Mouse (Mus musculus) lung, postnatal 10 days (tissue): ENCODE measurements around the gene Yars.

Experiments
- DNase-seq: peaks from one replicate; pipeline ENCODE4 v3.0.0; 2021

Gene Yars

DNA sequence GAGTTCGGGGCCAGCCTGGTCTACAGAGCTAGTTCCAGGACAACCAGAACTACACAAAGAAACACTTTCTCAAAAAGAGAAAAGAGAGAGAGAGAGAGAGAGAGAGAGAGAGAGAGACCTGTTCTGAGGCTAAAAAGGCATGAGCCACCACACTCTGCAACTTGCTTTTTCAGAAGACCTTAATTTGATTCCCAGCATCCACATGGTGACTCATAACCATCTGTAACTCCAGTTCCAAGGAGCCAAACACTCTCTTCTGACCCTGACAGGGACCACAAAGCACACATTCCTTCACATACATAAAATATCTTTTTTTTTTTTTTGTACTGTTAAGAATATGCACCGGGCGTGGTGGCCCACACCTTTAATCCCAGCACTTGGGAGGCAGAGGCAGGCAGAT, 65.0 kb downstream of the Yars start:
- DNase-seq, result no peak

- DNase-seq, result peak; percentile 79
Measured at GRCm38 (mm10) chr4:129256450-129257380, 67.2 kb downstream of the Yars start.

DNA sequence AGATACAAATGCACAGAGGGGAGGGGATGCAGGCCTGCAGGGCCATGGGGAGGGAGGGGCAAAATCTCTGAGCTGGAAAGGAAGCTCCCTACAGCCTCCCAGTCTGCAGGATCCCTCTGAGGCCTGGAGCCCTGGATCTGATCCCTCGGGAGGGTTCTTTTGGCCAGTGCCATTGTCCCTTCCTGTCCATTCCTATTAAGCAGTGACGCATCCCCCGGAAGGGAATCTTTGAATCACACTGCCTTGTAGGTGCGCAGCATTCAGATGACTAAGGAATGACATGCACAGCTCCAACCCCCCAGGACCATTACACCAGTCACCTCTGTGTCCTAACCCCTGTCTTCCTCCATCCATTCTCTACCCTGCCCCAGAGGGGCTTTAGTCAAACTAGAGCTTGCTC, 69.5 kb downstream of the Yars start:
- DNase-seq, result peak; percentile 40

DNA sequence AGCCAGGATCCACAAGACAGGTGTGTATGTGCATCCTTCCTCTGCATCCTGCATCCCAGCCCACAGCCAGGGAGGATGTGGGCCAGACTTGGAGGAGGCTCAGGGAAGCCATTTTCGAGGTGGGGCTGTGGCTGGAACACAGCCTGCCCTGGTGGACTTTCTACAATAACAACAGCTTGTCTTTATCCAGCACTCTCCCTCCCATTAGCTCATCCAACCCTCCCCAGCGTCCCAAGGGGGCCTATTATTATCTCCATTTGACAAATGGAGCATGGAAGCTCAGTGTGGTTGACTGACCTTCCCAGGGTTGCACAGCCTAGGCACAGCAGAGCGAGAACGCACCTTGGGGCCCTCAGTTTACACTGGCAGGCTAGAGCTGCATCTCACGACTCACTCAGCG, 71.1 kb downstream of the Yars start:
- DNase-seq, result peak; percentile 70

DNA sequence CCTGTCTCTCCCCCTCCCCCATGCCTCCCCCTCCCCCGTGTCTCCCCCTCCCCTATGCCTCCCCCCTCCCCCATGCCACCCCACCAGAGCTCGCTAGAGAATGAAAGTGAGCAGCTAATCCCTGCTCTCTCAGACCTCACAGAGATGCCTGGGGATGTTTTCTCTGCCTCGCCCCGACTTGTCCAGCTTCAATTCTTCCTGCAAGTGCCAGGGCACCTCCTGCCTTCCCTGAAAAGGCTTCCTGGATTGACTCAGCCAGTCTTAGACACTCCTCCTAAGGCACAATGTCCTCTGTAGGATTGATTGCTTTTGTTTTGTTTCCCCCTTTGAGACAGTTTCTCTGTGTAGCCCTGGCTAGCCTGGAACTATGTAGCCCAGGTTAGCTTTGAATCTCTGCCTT, 71.6 kb downstream of the Yars start, which contains the start of gene C77080:
TSS of gene C77080 (minus strand) at position 209 of the 400 bp plus-strand sequence.
- no peak for DNase-seq

DNA sequence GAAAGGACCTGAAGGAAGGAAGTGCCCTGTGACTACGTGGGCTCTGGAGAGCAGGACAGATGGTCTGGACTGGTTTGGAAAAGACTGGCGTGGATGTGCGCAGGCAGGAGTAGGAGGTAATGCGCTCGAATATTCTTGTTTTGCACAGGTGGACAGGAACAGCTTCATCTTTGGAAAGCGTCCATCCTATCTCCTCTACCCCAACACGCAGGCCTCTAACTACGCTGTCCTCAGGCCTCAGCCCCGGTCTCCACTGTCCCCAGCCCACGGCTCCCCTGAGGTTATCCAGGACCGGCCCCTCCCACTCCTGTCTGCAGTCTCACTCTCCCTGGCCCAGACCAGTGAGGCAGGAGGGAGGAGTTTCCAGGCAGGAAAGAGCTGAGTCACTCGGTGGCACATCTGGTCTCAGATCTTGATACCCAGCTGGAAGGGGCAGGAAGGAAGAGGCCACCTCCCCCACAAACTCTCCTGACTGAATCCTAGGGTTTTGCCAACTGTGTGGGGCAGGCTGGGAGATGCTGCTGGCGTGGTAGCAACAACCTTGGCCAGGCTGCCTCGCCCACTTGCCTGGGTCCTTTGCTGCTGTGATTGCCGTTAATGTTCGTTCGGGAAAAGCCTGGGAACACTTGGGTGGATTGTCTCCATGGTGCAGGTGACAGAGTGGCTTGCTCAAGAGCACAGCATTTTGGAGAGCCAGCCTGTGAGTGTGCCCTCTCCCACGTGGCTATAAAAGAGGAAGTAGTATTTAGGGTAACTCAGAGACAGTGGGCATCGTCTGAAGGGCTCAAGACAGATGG, 73.9 kb downstream of the Yars start:
- peak; percentile 81 for DNase-seq

DNA sequence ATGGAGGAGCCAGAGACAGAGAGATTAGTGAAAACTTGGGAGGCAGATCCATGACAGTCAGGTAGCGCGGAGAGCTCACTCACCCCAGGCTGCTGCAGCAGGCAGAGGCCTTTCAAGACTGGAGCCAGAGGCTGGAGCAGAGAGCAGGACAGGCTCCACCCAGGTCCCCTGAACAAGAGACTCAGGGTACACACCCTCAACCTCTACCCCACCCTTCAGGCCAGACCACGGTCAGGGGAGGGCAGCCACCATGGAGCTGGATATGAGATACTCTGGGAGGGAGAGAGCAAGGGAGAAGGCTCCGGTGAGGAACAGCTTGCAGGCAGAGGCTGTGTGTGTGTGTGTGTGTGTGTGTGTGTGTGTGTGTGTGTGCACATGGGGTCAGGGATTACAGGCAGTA, 76.6 kb downstream of the Yars start:
- no peak for DNase-seq

- no peak for DNase-seq
Measured at GRCm38 (mm10) chr4:129266821-129267220, 77.3 kb downstream of the Yars start.

GRCm38 (mm10) chr4:129268698-129269097, 79.1 kb downstream of the Yars start:
- DNase-seq, result no peak
